Mouse (Mus musculus): ENCODE results near the gene Tmem217.

Tmem217 gene

DNA sequence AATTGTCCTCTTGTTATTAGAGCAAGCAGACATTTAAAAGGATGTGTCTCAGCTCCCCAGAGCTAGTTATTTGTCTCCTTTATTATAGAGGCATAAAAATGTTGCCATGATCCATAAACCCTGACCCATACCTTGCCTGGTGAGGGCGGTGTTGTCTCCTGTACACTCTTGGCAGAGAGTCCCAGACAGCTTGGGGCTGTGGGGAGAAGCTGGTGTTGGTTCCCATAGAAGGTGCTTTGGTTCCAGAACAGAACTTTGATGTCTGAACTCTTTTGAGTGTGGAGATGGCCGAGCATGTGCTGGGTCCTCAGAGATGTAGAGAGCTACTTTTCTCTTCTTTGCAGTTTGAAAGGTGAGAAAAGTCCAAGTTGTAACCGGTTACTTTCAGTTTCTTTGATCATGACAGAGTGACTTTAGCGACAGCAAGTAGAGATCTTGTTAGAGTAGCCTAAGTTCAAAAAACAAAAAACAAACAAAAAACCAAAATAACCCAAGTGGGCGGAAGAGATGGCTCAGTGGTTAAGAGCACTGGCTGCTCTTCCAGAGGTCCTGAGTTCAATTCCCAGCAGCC, at the start of gene Tmem217:
Gene Tmem217, minus strand, starts transcription at position 224 of the 571 bp plus-strand sequence.
- DNase-seq (ENCODE audit: low read depth), result no peak

DNA sequence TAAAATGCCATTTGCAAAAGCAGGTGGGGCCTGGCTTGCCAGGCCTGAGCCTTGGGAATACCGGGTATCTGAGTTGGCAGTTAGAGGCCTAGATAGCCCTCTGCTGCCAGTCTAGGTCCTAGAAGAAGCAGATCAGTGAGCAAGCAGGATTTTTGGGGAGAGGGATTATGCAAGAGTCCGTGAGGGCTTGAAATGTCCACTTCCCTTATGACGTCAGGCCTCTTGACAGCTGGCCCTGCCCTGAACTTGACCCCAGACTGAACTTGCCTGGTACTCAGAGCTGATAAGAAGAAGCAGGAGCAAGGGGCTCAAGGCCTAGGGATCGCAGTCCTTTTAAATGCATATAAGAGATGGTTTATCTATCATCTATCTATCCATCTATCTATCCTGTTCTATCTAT, 49.2 kb upstream of the Tmem217 start:
- DNase-seq (ENCODE audit: low read depth), result no peak

DNA sequence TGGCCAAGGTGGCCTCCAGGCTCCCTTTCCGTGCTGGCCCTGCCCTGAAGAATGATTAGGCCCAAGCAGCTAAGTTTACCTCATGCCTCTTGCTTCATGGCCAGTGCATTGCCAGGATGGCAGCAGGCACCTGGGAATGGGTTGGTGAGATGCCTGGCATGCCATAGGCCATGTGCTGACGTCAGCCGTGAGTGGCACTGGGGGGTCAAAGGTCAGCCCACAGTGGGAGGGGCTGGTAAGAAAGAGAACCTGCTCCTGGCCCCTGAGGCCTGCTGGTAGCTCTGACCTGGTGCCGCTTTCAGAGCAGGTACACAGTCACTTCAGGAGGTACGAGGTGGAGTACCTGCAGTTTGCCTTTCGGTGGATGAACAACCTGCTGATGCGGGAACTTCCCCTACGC, 47.4 kb upstream of the Tmem217 start:
- no peak for DNase-seq (ENCODE audit: low read depth)

DNA sequence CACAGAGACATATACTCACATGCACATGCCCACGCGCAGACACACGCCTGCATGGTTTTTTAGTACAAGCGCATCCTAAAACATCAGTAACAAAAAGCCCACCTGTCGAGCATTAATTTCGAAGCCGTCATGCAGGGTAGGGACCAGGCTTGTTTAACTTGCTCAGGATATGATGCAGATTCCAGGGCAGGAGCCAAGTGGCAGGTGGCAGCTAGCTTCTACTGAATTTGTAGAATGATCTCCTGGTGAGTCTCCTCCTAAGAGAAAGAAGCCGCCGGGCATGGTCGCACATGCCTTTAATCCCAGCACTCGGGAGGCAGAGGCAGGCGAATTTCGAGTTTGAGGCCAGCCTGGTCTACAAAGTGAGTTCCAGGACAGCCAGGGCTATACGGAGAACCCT, 46.9 kb upstream of the Tmem217 start:
- no peak for DNase-seq (ENCODE audit: low read depth)

DNA sequence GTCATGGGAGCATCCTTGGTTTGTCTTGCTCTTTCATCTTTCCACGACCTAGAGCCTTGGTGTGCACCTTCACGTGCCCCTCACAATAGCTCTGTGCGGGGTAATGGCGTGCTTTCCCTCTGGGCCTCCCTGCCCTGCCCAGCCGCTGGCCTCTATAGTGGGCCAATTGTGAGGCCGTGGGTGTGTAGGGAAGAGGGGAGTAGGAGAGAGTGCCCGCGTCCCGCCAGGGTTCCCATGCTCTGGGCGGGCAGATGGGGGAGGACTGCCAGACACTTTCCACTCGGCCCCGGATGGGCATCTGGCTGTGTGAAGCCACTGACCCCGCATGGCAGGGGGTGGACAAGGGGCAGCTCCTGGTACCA, 44.6 kb upstream of the Tmem217 start:
- no peak for DNase-seq (ENCODE audit: low read depth)

DNA sequence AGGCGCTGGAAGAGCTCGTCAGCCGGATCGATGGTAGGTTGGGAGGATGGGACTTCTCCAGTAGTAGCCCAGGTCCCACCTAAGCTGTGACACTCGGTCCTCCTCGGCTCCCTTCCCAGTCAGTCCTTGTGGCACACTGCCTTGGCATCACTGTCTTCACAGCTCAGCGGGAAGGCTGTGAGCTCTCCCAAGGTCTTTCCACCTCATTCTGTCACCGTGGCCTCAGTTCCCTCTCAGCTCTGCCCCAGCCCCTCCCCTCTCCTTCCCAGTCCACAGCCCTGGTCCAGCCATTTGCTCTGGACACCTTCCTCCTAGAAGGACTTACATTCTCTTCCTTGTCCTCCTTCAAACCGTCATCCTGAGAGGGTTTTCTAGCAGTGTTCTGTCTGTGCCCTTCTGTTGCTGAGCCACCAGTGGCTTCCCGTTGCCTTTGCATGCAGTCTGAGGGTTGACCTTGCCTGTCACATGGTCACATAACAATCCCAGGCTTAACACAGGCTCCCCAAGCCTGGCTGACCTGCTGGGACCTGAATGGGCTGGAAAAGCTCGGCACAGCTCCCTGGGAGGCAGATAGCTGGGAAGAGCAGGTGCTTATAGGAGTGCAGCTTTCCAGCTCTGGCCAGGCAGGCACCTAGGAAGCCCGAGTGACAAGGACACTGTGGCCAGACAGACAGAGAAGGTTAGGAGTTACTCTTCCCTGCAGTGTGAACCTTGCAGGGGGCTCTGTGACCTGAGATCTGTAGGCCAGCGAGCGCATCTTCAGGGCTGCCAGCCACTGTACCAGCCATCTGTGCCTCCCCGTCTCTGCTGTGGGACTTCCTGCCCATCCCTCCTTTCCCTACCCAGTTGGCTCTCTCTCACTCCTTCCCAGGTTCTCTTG, 43.9 kb upstream of the Tmem217 start:
- DNase-seq (ENCODE audit: low read depth), result no peak

DNA sequence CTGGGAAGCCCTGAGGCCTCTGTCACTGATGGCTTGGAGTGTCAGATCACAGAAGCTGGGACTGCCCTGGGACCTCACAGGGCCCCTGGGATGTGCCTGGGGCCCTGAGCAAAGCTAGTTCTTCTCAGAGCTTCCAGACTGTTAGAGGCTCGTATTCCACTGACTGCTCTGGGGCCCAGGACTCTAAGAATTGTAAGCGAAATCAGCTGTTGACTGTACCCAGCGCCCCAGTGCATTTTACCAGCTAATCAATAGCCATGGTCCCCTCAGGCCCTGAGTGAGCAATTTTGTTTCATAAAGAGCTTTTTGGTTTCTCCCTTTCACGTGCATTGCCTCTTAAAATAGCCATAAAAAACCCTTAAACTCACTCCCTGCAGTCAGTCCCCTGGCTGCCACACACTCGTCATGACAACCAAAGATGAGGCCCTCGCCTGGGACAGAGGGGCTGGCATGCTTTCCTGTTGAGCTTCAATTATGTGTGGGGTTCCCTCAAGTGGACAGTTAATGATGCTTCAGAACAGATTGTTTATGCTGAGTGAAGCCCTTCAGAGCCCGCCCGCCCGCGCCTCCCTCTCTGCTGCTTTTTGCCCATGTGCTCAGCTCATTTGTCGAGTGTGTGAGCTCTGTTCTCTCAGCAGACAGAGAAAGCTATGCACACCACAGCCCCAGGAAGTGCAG, 37.2 kb upstream of the Tmem217 start:
- no peak for DNase-seq (ENCODE audit: low read depth)

DNA sequence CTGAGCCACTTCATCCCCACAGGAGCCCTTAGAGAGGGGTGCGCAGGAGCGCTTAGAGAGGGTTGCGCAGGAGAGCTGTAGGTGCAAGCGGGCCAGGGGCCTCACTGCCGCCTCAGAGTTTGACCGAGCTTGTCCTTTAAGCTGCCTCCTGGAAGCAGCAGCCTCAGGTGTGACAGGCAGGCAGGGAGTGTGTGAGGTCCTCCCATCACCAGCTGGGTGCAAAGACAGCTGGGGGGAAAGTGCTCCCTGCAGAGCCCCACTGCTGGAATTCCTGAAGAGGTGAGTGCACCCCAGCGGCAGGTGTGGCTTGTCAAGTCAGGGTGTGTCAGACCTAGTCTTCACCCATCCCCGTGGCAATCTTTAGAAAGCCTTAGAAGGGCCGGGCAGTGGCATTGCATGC, 34.7 kb upstream of the Tmem217 start:
- no peak for DNase-seq (ENCODE audit: low read depth)

DNA sequence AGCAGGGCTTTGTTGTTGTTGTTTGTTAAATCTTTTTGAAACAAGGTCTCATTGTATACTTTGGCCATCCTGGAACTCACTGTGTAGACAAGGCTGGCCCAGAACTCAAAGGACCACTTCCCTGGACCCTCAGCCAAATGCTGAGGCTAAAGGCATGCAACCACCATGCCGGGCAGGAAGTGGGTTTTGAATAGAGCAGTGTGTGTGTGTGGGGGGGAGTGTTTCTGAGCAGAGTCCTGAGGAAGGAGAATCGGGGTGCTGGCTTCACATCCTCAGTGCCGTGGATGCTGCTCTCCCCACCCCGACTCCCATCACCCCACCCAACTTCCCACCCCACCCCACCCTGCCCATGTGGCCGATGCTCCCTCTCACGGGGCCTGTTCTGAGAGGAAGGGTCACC, 33.3 kb upstream of the Tmem217 start:
- DNase-seq (ENCODE audit: low read depth), result no peak

DNA sequence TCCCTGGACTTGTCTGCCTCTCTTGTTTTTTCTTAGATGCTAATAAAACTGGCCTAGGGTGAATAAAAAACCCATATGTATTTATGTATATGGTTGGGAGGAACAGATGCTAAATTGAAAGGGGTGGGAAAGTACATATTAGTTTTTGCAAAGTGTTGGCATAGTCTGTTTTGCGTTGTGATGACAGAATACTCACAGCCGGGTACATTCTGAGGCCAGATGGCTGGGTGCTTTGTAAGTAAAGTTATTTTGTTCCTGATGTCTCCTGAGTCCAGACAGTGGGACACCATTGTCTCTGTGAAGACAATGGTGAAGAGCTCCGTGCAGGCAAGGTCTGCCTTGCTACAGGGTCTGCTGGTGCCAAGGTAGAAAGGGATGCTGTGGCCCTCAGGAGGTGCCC, 32.6 kb upstream of the Tmem217 start:
- no peak for DNase-seq (ENCODE audit: low read depth)

DNA sequence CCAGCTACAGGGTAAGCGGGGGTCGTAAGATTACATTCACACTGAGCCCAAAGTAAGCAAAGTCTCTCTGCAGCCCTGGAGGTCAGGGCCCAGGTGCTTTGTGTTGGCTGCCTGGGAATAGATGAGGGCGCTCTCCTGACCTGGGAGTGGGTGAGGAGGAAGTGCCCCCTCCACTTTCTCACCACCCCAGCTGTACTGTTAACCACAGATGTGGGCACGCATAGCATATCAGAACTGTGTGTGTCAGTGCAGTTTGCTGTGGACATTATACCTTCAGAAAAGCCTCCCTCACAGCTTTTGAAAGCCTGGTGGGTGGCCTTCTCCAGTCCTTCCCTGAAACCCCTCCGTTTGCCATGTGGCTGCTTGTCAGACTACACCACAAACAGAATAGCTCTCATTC, 32.1 kb upstream of the Tmem217 start:
- no peak for DNase-seq (ENCODE audit: low read depth)

DNA sequence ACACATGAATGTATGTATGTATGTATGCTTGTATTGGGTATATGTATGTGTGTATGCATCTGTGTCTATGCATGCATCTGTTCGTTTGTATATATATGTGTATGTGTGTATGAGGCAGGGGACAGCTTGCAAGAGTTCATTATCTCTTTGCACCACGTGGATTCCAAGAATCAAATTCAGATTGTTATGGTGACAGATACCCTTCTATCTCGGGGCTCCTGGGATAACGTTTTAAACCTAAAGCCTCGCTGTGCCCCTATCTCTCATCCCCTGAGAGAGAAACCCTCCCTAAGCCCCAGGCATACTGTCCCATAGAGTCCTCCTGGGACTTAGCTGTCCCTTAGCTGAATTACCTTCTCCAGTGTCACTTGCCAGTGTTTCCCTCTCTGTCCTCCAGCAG, 31.4 kb upstream of the Tmem217 start:
- peak; percentile 28 for DNase-seq (ENCODE audit: low read depth)

DNA sequence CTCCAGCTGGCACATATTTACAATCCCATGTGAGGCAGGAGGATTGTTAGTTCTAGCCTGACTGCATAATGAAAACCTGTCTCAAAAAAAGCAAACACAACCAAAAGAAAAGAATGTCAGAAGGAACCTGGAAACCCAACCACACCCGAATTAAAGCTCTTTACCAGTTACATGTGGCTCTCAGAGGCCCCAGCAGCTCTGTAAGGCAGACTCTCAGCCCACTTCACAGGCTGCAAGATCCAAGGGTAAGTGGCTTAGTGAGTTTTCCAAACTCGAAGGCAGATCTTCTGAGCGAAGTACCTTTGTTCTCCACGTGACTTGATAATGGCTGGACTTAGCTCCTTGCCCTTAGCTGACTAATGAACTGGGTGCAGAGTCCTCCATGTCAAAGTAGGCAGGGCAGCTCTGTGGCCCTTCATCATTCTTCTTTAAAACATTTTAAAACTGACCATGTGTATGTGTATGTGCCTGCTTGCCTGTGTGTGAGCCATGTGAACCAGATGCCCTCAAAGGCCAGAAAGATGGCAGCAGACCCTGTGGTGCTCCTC, 27.5 kb upstream of the Tmem217 start:
- DNase-seq (ENCODE audit: low read depth), result no peak

DNA sequence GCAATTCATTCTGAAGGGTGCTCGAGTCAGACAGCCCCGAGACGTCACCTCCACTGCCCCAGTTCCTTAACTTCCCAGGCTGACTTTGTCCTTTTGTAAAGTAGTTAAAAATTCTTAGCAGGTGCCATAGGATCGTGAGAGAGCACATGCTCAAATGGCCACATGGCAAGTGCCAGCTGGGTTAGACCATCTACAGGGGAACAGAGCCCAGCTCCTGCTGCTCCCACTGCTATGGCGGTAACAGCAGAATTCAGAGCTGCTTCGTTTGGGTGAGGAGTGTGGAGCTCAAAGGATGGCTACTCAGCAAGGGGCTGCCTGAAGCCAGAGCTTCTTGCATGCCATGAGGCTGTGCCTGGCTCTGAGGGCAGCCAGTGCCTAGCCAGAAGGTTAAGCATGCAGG, 17.6 kb upstream of the Tmem217 start:
- DNase-seq (ENCODE audit: low read depth), result no peak

DNA sequence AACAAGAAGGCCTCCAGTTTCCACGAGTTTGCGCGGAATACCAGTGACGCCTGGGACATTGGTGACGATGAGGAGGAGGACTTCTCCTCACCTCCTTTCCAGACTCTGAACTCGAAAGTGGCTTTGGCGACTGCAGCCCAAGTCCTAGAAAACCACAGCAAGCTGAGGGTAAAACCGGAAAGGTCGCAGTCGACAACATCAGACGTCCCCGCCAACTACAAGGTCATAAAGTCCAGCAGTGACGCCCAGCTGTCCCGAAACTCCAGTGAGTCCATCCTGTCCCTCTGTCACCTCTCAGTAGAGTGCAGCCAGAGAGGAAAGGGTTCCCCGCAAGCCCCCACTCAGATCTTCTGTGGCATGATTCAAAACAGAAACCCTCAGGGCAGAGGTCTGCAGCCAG, 16.2 kb upstream of the Tmem217 start:
- DNase-seq (ENCODE audit: low read depth), result no peak

DNA sequence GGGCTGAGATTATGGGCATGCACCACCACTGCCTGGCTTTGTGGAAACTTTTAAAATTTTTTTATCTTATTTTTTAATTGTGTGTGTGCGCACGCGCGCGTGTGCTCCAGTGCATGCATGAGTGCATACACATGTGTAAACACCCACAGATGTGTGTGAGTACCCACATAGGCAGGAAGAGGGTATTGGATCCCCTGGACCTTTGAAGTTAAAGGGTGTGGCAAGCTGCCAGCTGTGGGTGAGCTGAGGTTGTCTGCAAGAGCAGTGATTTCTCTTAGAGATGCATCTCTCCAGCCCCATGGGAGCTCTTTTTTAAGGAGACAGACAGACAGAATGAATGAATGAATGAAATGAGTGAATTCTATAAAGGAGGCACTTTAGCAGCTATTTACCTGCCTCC, 13.3 kb upstream of the Tmem217 start:
- no peak for DNase-seq (ENCODE audit: low read depth)

DNA sequence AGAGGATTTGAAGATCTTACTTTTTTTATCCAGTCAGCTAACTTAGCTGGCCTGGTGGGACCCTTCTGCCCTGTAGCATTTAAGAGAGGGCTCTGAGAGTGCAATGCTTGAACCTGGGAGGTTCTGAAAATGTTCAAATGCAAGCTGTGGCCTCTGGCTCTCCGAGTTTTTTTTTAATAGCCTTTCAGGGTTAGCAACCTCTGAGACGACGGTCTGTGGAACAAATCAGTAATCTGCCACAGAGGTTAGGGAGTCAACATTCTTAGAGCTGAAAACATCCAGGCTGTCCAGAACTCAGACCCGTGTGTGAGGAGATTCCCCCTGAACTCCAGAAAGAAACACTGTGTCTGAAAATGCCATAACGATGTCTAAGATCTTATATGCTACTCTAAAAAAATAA, 6.3 kb upstream of the Tmem217 start:
- no peak for DNase-seq (ENCODE audit: low read depth)

DNA sequence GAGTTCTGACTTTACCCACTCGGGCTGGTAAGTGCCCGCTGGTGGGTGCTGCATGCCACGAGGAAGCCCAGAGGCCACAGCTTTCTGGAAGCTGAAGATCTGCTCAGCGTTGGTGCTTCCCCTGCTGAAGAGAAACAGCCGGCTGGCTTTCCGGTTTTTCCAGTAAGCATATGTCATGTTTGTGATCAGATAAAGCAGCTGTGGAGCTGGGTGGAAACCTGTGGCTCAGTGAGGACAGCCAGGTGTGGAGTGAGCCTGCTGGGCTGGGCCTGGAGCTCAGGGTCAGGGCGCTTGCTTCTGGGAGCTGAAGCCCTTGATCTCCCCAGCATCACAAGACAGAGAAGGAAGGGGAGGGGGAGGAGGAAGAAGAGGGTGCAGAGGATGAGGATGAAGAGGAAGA, 4.7 kb upstream of the Tmem217 start:
- no peak for DNase-seq (ENCODE audit: low read depth)

DNA sequence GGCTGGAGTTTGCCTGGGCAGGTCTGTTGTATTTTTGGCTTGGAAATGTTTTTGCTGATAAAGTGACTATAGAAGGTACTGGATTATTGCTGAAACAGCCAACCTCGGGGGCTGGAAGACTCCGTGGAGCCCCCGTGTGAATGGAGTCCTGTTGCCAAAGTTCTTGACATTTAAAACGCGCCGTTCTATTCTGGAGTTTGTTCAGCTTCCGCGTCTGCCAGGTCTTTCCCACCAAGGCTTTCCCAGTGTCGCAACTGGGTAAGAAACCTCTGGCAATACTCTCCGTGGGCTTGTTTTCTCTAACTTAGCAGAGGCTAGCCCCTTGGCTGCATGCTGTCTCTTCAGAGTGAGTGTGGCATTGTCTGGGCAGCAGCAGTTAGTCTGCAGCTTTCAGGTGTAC, 4.3 kb upstream of the Tmem217 start:
- no peak for DNase-seq (ENCODE audit: low read depth)

DNA sequence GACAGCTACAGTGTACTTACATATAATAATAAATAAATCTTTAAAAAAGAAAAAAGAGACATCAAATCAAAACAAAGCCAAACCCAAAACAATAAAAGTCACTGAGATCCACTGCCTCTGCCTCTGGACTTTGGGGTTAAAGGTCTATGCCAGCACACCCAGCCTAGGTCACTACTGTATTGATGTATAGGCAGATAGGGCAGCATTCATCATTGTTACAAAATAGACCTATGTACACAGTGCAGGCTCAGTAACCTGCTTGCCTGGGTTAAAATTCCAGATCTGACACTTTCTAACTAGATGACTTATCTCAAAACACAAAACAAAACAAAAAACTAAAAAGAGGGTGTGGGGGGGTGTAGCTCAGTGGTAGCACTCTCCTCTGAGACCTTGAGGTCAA, 2.0 kb upstream of the Tmem217 start:
- DNase-seq (ENCODE audit: low read depth), result no peak

DNA sequence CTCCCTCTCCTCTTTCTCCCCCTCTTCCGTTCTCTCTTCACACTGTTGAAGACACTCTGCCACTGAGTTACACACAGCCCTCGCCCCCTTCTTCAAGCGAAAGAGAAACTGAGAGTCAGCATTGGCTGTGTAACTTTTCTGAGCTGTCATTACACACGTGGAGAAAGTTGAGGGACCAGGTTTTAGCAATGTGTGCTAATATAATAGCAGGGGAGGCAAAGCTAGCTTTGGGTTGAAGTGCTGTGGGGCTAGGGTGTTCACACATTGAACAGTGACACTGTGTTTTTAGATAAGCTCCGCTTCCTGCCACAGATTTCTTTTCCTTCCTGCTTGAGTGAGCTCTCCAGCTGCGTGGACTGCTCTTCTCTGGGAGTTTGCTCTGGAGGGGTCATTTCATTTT, 1.2 kb downstream of the Tmem217 start:
- DNase-seq (ENCODE audit: low read depth), result no peak

DNA sequence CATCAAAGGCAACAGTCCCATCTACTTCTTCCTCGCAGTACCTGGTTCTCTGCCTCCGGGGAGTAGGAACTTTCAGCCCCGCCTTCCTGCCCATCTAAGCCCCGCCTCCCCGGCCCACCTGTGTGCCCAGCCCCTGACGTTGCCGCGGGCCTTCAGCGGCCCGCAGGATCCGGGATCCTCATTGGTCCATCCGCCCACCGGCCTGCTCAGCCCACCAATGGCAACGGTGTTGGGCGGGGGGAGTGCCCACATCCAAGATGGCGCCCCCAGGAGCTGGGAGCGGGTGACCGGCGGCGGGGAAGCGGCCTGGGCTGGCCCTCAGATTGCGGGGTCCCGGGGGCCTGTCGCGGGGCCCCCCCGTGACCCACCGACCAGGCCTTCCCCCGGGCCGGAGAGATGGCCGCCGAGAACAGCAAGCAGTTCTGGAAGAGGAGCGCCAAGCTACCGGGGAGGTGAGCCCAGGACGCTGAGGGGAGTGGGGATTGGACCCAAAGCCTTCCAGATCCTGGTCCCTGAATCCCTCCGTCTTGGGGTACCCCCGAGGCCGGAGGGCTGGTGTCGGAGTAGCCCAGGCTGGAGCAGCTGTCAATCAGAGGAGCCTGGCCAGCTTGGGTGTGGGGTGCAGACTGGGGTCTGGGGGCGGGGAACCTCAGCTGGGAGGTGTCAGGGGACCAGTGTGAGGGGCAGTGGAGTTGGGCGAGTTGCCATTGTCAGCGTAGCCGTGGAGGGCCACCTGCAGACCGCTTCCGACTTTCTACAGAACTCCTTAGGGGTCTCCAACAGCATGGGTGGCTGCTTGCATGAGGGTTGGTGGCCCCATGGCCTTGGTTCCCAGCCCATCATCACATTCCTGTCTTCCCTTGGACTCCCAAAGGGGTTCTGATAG, 2.4 kb downstream of the Tmem217 start, which contains the start of the genes Gm17657 and Tbc1d22b:
Gene Gm17657, minus strand, starts transcription at position 96 of the 886 bp plus-strand sequence.
Gene Tbc1d22b, plus strand, starts transcription at position 243 of the 886 bp plus-strand sequence.
- DNase-seq (ENCODE audit: low read depth), result peak; percentile 91

Data from c-Kit-positive CD71-positive TER-119-negative erythroid progenitor cells, embryonic 14.5 days (primary cell).